Mouse (Mus musculus): ENCODE data around the gene Pde4c.

DNA sequence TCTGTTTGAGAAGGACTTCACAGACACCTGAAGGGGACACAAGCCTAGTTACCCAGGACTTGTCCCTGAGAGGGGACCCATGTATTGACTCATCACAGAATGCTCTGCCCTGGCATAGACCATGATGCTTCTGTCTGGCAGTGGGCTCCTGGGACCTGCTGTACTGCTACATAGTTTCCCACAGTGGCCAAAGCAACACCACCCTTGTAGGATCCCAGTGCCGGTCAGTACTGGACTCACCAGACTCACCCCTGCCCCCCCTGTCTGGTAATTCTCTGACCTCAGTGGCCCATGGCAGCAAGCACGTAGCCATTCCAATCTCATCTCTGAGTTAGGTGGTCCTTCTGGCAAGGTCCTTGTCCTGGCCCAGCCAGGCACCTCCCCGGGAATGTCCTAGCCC, 35.4 kb upstream of the Pde4c start:
- TF ChIP-seq CTCF (IDR thresholded peaks at IDR 0.05; ENCODE audit: low read depth, low read length) (no peak), EP300 (IDR thresholded peaks at IDR 0.05; ENCODE audit: insufficient read depth, low read depth, low read length) (no peak)

Data from ES-Bruce4 (cell line).